Mouse (Mus musculus) intestine, postnatal 0 days (tissue): ENCODE measurements around the gene Lmntd2. TPM values are rescaled to one million over a fixed set of nuclear protein-coding genes. Genes with fewer than 3 reads are reported as not detected.

ENCODE experiments used
- ATAC-seq: fragments of 200-750 bp; cut with Nextera tagmentation; 2 replicates; pipeline ENCODE4 v1.8.0; 2017; ENCODE audit warnings: mild to moderate bottlenecking, moderate TSS enrichment, moderate library complexity
- H3K27ac ChIP-seq: fragments of 300-500 bp; sonication (generic); 2 replicates; pipeline ENCODE4 v1.5.1; 2014; ENCODE audit warnings: mild to moderate bottlenecking, low read depth, low read length, moderate library complexity
- H3K27me3 ChIP-seq: fragments of 300-500 bp; sonication (generic); replicated peaks from 2 replicates; pipeline ENCODE4 v1.6.1; 2014; ENCODE audit warnings: low read length, mixed read lengths; ENCODE audit not compliant: control insufficient read depth, insufficient read depth
- H3K36me3 ChIP-seq: fragments of 300-500 bp; sonication (generic); 2 replicates; pipeline ENCODE4 v1.6.1; 2014; ENCODE audit warnings: mild to moderate bottlenecking, moderate library complexity; ENCODE audit not compliant: control insufficient read depth, insufficient read depth
- H3K4me1 ChIP-seq: fragments of 300-500 bp; sonication (generic); replicated peaks from 2 replicates; pipeline ENCODE4 v1.6.1; 2014; ENCODE audit warnings: antibody characterized with exemption, low read length, mixed read lengths; ENCODE audit not compliant: control insufficient read depth, insufficient read depth
- H3K4me2 ChIP-seq: fragments of 300-500 bp; sonication (generic); replicated peaks from 2 replicates; pipeline ENCODE4 v1.6.1; 2014; ENCODE audit warnings: low read depth, mild to moderate bottlenecking, moderate library complexity
- H3K4me3 ChIP-seq: fragments of 300-500 bp; sonication (generic); 2 replicates; pipeline ENCODE4 v1.5.1; 2014; ENCODE audit warnings: low read depth, low read length
- H3K9ac ChIP-seq: fragments of 300-500 bp; sonication (generic); 2 replicates; pipeline ENCODE4 v1.6.1; 2014; ENCODE audit warnings: mild to moderate bottlenecking, low read depth, low read length
- H3K9me3 ChIP-seq: fragments of 300-500 bp; sonication (generic); 2 replicates; pipeline ENCODE4 v1.6.1; 2016; ENCODE audit warnings: mixed run types; ENCODE audit not compliant: control insufficient read depth
- CTCF ChIP-seq: sonication (generic); IDR thresholded peaks from 2 replicates; pipeline ENCODE4 v1.5.1; 2016; ENCODE audit warnings: low read depth, mild to moderate bottlenecking, control low read depth, antibody characterized with exemption, moderate library complexity
- WGBS: fragments of 180-500 bp; shearing (Covaris S2); extraction: QIAGEN DNeasy Blood & Tissue Kit; methylation state at CpG from one replicate; pipeline ENCODE4 v1.1.7; 2014; 5-methylcytosine and 5-hydroxymethylcytosine counted together
- polyA plus RNA-seq: library from polyadenylated mRNA; unstranded; fragments of >200 nt; fragmentation: Nextera tagmentation; extraction: Ambion mirVana; gene quantifications from 2 replicates; pipeline ENCODE4 v1.2.1, GENCODE M21; 2015

The Lmntd2 gene
- polyA plus RNA-seq, 1 experiment from 2014 or later, result 2.7 TPM

DNA sequence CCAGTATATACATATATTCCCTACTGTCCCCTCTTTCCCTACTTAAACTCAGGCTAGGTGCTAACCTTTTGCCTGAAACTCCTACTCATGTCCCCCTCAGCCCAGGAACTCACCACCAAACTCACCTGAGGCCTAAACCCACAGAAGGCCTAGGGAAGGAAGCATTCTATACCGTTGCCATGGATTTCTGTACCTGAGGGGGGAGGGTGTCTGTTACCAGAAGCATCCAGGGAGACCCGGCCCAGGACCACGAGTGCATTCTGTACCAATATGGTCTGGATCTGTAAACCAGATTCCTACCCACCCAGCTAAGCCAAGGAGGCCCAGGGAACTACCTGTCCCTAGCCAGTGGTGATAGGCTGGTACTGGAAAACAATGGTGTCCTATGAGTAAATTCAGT, 430 bp upstream of the Lmntd2 start:
- TF ChIP-seq CTCF, result no peak
- H3K4me1 ChIP-seq, result peaks cover 18% of the 10 kb centered on the region
- ATAC-seq, result no peak
- peak overlapping the region; percentile 41; the same call in 1 of the 2 replicates for H3K27ac ChIP-seq
- H3K4me3 ChIP-seq, result no peak overlapping the region
- 56% methylated on average over 3 of the region's 3 CpGs for WGBS
- H3K9ac ChIP-seq, result no peak overlapping the region
- peaks cover 12% of the 10 kb centered on the region; the same call in 1 of the 2 replicates for H3K36me3 ChIP-seq
- peak overlapping the region; percentile 95 for H3K4me2 ChIP-seq
- H3K9me3 ChIP-seq, result no peaks in the 10 kb centered on the region
- H3K27me3 ChIP-seq, result no peaks in the 10 kb centered on the region

DNA sequence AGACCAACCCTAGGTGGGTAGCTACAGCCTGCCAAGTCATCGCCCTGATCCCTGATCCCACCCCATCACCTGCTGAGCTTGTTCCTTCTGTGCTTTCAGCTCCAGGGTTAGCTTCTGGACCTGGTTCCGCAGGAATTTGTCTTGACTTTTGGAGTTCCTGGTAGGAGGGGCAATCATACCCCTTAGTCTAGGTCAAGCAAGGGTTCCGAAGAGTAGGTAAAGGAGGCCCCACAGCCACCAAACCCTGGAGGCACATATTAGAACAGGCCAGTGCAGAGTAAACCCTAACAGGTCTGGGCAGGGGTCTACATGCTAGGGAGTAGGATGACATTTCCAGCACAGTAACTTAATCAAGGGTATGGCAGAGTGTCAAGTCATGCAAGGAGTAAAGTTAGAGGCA, 747 bp downstream of the Lmntd2 start:
- peaks cover 17% of the 10 kb centered on the region for H3K4me1 ChIP-seq
- peak overlapping the region; percentile 57; the same call in 1 of the 2 replicates for H3K27ac ChIP-seq
- H3K9ac ChIP-seq, result no peak overlapping the region

DNA sequence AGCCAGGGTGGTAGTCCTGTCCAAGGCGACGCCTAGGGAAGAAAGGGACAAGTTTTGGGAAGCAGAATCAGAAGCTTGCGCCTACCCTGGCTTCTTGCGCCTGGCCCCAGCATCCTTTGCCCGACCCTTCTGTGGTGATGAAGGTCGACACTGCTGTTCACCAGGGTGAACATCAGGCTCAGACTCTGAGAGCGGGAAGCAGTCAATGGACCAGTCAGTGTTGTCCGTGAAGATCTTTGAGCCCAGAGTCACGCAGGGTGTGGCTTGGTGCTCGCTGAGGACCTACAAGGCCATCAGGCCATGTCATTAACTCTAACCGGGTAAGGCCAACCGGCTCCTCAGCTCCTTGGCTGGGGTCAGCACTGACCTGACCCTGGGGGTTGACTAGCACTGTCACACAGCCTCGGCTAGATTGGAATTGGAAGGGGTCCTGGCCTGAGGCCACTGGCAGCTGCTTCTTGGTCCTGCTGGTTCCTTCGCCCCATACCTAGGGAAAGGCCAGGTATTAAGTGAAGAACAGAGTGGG, 3.2 kb downstream of the Lmntd2 start:
- no peak overlapping the region for H3K4me2 ChIP-seq
- H3K4me3 ChIP-seq, result no peak overlapping the region
- no peaks in the 10 kb centered on the region for H3K9me3 ChIP-seq
- no peaks in the 10 kb centered on the region for H3K27me3 ChIP-seq
- WGBS, result 70% methylated on average over 14 of the region's 14 CpGs
- H3K9ac ChIP-seq, result no peak overlapping the region
- H3K4me1 ChIP-seq, result peaks cover 7% of the 10 kb centered on the region; the same call in 1 of the 2 replicates
- no peak for TF ChIP-seq CTCF
- no peaks in the 10 kb centered on the region for H3K36me3 ChIP-seq
- no peak for ATAC-seq
- H3K27ac ChIP-seq, result peak overlapping the region; percentile 41

More for the DNA sequence above, 747 bp downstream of the Lmntd2 start:
- TF ChIP-seq CTCF, result no peak
- no peak for ATAC-seq
- Histone ChIP-seq H3K27me3 (no peaks in the 10 kb centered on the region), H3K4me2 (peak overlapping the region; percentile 38; the same call in 1 of the 2 replicates), H3K36me3 (peaks cover 12% of the 10 kb centered on the region; the same call in 1 of the 2 replicates), H3K4me3 (no peak overlapping the region), H3K9me3 (no peaks in the 10 kb centered on the region)
- WGBS, result 51% methylated on average over 3 of the region's 3 CpGs

DNA sequence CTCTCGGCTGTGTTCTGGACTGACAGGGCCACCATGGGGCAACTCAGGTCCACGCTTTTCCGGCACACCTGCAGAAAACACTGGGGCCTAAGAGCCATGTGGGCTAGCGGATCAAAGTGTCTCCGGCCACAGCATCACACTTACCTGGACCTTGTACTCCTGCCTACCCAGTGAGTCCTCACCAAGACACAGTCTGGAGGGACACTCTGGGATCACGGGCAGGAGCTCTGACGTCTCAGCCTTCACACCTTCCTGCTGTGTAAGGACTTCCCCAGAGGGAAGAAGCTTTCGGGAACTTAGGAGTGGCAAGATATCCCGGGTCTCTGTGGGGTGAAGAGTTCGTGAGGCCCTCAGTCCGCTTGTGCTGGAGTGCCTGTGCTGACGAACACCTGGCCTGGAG, 3.7 kb downstream of the Lmntd2 start:
- no peaks in the 10 kb centered on the region for H3K36me3 ChIP-seq
- H3K4me3 ChIP-seq, result no peak overlapping the region
- H3K4me2 ChIP-seq, result no peak overlapping the region
- peaks cover 7% of the 10 kb centered on the region; the same call in 1 of the 2 replicates for H3K4me1 ChIP-seq
- peak overlapping the region; percentile 41; the same call in 1 of the 2 replicates for H3K27ac ChIP-seq
- H3K9ac ChIP-seq, result no peak overlapping the region
- H3K9me3 ChIP-seq, result no peaks in the 10 kb centered on the region
- WGBS, result 40% methylated on average over 12 of the region's 12 CpGs
- H3K27me3 ChIP-seq, result no peaks in the 10 kb centered on the region
- peak; percentile 75 for ATAC-seq
- no peak for TF ChIP-seq CTCF

DNA sequence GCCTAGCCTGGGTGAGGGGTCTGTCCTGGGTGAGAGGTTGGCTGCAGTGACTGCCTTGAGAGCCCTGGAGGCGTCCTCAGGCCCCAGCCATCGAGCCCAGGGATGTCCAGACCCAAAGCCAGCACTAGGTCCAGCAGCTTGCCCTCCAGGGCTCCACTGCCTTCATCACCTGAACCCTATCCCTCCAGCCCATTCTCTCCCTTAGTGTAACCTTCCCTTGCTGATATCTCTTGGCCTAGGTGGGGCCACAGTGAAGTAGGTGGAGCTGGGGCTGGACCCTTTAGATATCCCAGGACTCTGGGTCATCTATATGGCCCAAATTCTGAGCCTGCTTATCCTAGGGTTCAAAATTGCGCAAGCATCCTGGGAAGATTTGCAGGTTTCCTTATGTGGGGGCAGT, 4.4 kb downstream of the Lmntd2 start:
- peaks cover 7% of the 10 kb centered on the region; the same call in 1 of the 2 replicates for H3K4me1 ChIP-seq
- no peak for ATAC-seq
- WGBS, result 77% methylated on average over 3 of the region's 3 CpGs
- H3K9me3 ChIP-seq, result no peaks in the 10 kb centered on the region
- H3K27ac ChIP-seq, result no peak overlapping the region
- no peak overlapping the region for H3K4me2 ChIP-seq
- no peak overlapping the region for H3K4me3 ChIP-seq
- H3K36me3 ChIP-seq, result no peaks in the 10 kb centered on the region
- H3K9ac ChIP-seq, result no peak overlapping the region
- no peak for TF ChIP-seq CTCF
- no peaks in the 10 kb centered on the region for H3K27me3 ChIP-seq

DNA sequence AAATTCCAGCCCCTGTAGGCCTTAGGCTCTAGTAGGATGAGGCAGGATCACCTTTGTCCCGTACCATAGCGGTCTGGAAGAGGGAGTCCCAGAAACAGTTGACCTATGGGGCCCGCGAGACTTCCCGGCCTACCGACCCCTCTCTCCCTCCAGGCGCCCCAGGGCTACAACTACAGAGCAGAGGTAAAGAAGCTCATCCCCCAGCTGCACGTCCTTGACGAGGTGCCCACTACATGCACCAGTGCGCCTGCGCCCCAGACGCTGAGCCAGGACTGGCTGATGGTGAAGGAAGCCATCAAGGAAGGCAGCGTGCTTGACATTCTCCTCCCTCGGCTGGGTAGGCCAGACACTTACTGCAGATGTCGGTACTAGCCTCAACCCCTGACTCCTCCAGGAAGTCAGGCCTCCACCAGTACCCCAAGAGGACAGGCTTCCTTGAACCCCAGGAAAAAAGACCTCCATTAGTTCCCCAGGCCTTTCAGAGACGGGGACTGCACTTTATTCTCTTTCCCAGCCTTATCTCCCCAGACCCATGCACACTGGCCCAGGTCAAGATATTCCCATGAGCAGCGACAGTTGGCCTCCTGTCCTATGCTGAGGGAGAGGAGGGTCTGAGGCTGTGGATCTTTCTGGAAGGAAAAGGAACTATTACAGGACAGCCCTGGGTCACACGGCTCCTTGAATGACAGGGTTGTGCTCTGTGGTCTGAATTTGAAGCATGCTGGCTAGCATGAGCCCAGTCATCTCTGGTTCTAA, 7.5 kb downstream of the Lmntd2 start:
- no peak overlapping the region for H3K4me2 ChIP-seq
- TF ChIP-seq CTCF, result no peak
- H3K27me3 ChIP-seq, result no peaks in the 10 kb centered on the region
- H3K9ac ChIP-seq, result no peak overlapping the region
- H3K36me3 ChIP-seq, result no peaks in the 10 kb centered on the region
- H3K4me1 ChIP-seq, result no peaks in the 10 kb centered on the region
- WGBS, result 93% methylated on average over 18 of the region's 18 CpGs
- no peak overlapping the region for H3K4me3 ChIP-seq
- no peak for ATAC-seq
- H3K9me3 ChIP-seq, result no peaks in the 10 kb centered on the region
- no peak overlapping the region for H3K27ac ChIP-seq
